17 mouse cellular contexts compared by ENCODE assay signal in genomic region chr7:64728816-64729215, GRCm38 (mm10).
DNase-seq lines count a peak whose midpoint lies in the region; ATAC-seq and TF ChIP-seq lines count a peak whose summit lies in the region.
"Had no signal": no experiment of that assay in that cellular context is flagged by ENCODE, and none has a peak within 500 bp of the region (broad histone marks: within the 10 kb centered on the region; RNA-seq: fewer than 3 reads in every experiment).

No protein-coding gene starts in this region.

- H3K4me2 ChIP-seq in forebrain, embryonic 15.5 days (replicated peaks): no peak overlapping the region
- no peak overlapping the region for H3K4me2 ChIP-seq in forebrain, postnatal 0 days (ENCODE audit: low read depth)
- H3K4me2 ChIP-seq: embryonic facial prominence, embryonic 13.5 days; forebrain, embryonic 12.5 days; heart, embryonic 12.5 days; hindbrain, embryonic 12.5 days had no signal

- no peak overlapping the region for H3K9ac ChIP-seq in forebrain, embryonic 15.5 days (replicated peaks)
- H3K9ac ChIP-seq in forebrain, postnatal 0 days: no peak overlapping the region
- H3K9ac ChIP-seq: embryonic facial prominence, embryonic 13.5 days; forebrain, embryonic 12.5 days; heart, embryonic 12.5 days; hindbrain, embryonic 12.5 days had no signal

- H3K9me3 ChIP-seq in forebrain, embryonic 15.5 days: no peaks in the 10 kb centered on the region
- no peaks in the 10 kb centered on the region for H3K9me3 ChIP-seq in forebrain, postnatal 0 days (ENCODE audit: low read length)
- H3K9me3 ChIP-seq: embryonic facial prominence, embryonic 13.5 days; forebrain, embryonic 12.5 days; heart, embryonic 12.5 days; hindbrain, embryonic 12.5 days had no signal

- H3K4me3 ChIP-seq in forebrain, embryonic 15.5 days: no peak overlapping the region
- H3K4me3 ChIP-seq in forebrain, postnatal 0 days (ENCODE audit: low read depth, low read length): no peak overlapping the region
- no peak overlapping the region for H3K4me3 ChIP-seq in left cerebral cortex, adult 2 months
- H3K4me3 ChIP-seq: embryonic facial prominence, embryonic 13.5 days; forebrain, embryonic 12.5 days; gastrocnemius, adult 2 months; heart, embryonic 12.5 days; hindbrain, embryonic 12.5 days had no signal

- H3K36me3 ChIP-seq in forebrain, embryonic 15.5 days: no peaks in the 10 kb centered on the region
- H3K36me3 ChIP-seq in forebrain, postnatal 0 days (ENCODE audit: insufficient read depth): no peaks in the 10 kb centered on the region
- H3K36me3 ChIP-seq: embryonic facial prominence, embryonic 13.5 days; forebrain, embryonic 12.5 days; heart, embryonic 12.5 days; hindbrain, embryonic 12.5 days had no signal

- WGBS in forebrain, embryonic 15.5 days: 89% methylated on average over 3 of the region's 3 CpGs
- 87% methylated on average over 3 of the region's 3 CpGs for WGBS in forebrain, postnatal 0 days

- no peak for TF ChIP-seq CTCF in forebrain, postnatal 0 days (IDR thresholded peaks at IDR 0.05; ENCODE audit: low read depth)
- no peak for TF ChIP-seq CTCF in left cerebral cortex, adult 2 months (IDR thresholded peaks at IDR 0.05)

- H3K27ac ChIP-seq in forebrain, embryonic 15.5 days (replicated peaks): peak overlapping the region; percentile 62; the same call in 1 of the 2 replicates
- H3K27ac ChIP-seq in forebrain, postnatal 0 days (ENCODE audit: low read depth, low read length): no peak overlapping the region
- peak overlapping the region; percentile 76 for H3K27ac ChIP-seq in left cerebral cortex, adult 2 months
- H3K27ac ChIP-seq: embryonic facial prominence, embryonic 13.5 days; forebrain, embryonic 12.5 days; gastrocnemius, adult 2 months; hindbrain, embryonic 12.5 days had no signal

- intact Hi-C loops in left cerebral cortex, adult 2 months (cut with DNase I): loop anchor here (2.0 to 5.0 kb wide), 4 partner anchors 97 to 226 kb away; no protein-coding TSS in a partner anchor
- intact Hi-C loops in heart, postnatal 10 days (cut with DNase I): no loop called here

- H3K4me1 ChIP-seq in forebrain, embryonic 15.5 days: peaks cover 22% of the 10 kb centered on the region
- H3K4me1 ChIP-seq in forebrain, postnatal 0 days (ENCODE audit: insufficient read depth): no peaks in the 10 kb centered on the region
- H3K4me1 ChIP-seq: embryonic facial prominence, embryonic 13.5 days; heart, embryonic 12.5 days; hindbrain, embryonic 12.5 days had no signal

- DNase-seq in forebrain, postnatal 0 days: no peak
- no peak for DNase-seq in left cerebral cortex, adult 2 months (ENCODE audit: extremely low spot score in 1 of 2, low spot score in 2 of 2)
- no peak for DNase-seq in left cerebral cortex, adult 8-10 months (ENCODE audit: low spot score in 2 of 2)
- peak; percentile 4 for DNase-seq in lung, postnatal 14 days
- no peak for DNase-seq in lung, postnatal 4 days
- peak; percentile 5 for DNase-seq in adipocyte (ENCODE audit: low spot score)
- DNase-seq in heart, postnatal 10 days: no peak
- DNase-seq: gastrocnemius, adult 2 months; gastrocnemius, postnatal 25 days; heart, postnatal 36 days had no signal

- H3K27me3 ChIP-seq in forebrain, embryonic 15.5 days: no peaks in the 10 kb centered on the region
- H3K27me3 ChIP-seq in forebrain, postnatal 0 days (ENCODE audit: insufficient read depth, low read length): no peaks in the 10 kb centered on the region
- H3K27me3 ChIP-seq: embryonic facial prominence, embryonic 13.5 days; forebrain, embryonic 12.5 days; hindbrain, embryonic 12.5 days had no signal

- ATAC-seq in forebrain, embryonic 15.5 days (replicated peaks): no peak
- no peak for ATAC-seq in forebrain, postnatal 0 days
- ATAC-seq: activated CD4-positive, CD25-positive, alpha-beta regulatory T cell, adult 4 months; Patski had no signal

Comparison
In these comparisons a context has a peak if more than half of its experiments do, and no peak if none do; other contexts are left out.
1. DNase-seq: peak in lung, postnatal 14 days (single experiment) and adipocyte (single experiment); none in forebrain, postnatal 0 days (single experiment), left cerebral cortex, adult 2 months (0 of 2), left cerebral cortex, adult 8-10 months (0 of 2), lung, postnatal 4 days (0 of 2) and heart, postnatal 10 days (0 of 2).